Mouse (Mus musculus): ENCODE results near the gene Map2k4. TPM values are rescaled to one million over a fixed set of nuclear protein-coding genes. Genes with fewer than 3 reads are reported as not detected.

Map2k4 gene
- 40.6 TPM for total RNA-seq (2023)

GRCm38 (mm10) chr11:65788154-65788553 is at the start of gene Map2k4:
Gene Map2k4, minus strand, starts transcription at chr11:65788297.

GRCm38 (mm10) chr11:65806909-65807504 is 18.9 kb upstream of the Map2k4 start, which contains the start of gene Zkscan6:
Gene Zkscan6, plus strand, starts transcription at chr11:65807175.

Other genes starting within 250 kb of the Map2k4 start
- gene Zkscan6, start 18.9 kb upstream of the Map2k4 start, total RNA-seq (2023), result 23.5 TPM